Mouse (Mus musculus): ENCODE results near the gene Krt23.

Gene Krt23

DNA sequence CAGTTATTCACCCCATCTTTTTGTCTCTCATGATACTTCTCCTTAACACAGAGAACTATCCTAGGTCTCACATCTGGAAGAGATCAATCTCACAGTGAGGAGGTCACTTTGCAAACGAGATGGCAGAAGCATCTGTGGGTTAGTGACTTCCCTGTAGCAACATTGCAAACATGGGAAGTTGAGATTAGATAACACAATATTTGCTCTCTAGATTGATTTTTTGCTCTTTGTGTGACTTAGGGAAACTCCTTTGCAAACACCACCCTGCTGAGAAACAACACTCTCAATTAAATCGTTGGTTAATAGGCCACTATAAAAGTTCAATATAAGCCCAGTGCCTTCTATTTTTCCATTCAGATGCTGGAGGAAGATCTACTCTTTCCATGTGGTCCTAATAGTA is 44.2 kb downstream of the Krt23 start:
- DNase-seq = no peak

DNA sequence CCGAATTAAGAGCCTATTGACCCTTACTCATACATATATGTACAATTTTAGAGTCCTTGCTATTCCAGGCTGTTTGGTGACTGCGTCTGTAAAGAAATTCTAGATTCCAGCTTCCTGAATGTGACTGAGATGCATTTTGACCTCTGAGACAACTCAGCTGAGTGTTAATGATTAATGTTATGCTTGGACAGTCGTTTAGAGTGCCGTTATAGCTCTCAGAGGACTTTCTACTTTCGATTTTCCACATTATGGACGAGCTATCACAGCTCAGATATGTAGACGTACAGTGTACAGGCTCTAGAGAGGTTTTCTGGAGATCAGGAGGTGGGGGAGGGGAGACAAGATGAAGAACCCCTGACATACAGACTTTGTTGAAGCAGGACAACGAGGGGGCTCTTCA is 51.7 kb downstream of the Krt23 start:
- peak; percentile 21 for DNase-seq

DNA sequence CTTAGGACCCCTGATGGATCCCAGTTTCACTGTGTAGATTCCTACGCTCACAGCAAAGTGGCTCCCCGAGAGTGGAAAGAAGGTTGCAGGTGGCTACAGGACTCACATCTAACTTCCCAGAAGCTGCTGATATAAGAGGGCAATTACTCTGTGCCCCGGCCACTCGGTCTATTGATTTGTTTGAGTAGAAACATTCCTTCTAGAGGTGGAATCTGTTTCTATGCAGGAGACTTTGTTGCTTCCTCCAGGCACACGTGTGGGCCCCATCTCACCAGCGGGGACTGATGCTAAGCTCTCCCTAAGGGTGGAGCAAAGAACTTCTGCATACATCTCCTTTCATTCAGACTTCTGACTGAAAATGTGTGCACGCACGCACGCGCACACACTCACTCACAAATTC is 53.5 kb downstream of the Krt23 start:
- no peak for DNase-seq

DNA sequence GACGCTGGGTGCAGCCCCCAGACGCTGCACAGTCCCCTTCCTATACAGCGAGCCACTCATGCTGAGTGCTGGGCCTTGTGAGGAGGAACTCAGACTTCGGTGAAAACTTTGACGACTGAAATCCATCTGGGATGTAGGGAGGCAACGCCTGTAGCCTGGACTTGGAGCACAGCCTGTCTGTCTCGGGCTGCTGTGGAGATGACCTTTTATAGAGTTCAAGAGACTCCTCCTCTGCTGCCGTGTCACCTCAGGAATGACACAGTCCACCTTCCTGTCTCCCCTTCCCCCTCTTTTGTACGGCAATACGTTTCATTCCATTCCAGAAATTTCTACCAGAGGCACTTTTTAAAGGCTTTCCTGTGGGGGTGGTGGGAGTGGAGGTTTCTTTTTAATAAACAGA is 55.0 kb downstream of the Krt23 start, which contains the start of gene Krt20:
TSS of gene Krt20 (minus strand) at position 179 of the 400 bp plus-strand sequence.
- no peak for DNase-seq

DNA sequence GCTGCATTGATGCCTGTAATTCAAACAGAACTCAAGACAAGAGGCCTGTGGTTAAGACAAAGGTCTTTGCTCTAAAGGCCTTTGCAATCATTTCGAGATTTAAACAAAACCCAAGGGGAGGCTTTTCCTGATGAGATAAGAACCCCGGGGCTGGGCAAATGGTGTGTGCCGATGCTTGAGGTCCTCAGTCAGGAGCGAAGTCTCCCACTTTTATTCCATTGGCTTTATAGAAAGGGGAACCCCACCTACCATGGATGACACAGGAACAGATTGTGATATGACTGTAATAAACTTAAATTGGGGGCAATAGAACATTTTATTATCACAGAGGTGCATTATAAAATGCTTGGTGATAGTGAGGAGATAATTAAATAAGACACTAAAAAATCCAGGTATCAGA is 56.3 kb downstream of the Krt23 start:
- no peak for DNase-seq

DNA sequence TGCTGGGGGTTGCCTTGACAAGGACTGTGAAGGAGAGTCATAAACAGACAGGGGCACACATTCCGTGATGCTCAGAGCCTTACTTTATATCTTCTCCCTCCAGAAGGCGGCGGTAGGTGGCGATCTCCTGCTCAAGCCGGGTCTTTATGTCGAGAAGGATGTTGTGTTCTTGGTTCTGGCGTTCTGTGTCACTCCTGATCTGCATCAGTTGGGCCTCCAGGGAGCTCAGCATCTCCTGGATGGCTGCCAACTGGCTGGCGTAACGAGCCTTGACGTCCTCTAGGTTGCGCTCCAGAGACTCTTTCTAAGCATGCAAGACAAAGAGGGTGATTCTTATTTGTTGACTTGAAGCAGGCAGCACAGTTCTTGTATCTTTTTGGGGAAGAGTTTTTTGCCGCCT is 62.3 kb downstream of the Krt23 start:
- peak; percentile 48 for DNase-seq

Measured in kidney, postnatal 14 days (tissue).